Mouse (Mus musculus) heart, adult 11 months (tissue): ENCODE data around the gene Ccdc155.
A peak's percentile ranks its signal among the peaks of the same experiment; 100 is the strongest.

ENCODE experiments used
- DNase-seq: peaks from one replicate; pipeline ENCODE4 v3.0.0; 2022

The Ccdc155 gene

GRCm38 (mm10) chr7:45204380-45205143, at the start of gene Ccdc155:
Gene Ccdc155 (minus strand): TSS chr7:45204892.
- peak; percentile 99 for DNase-seq

GRCm38 (mm10) chr7:45253806-45254205, 49.1 kb upstream of the Ccdc155 start:
- DNase-seq = peak; percentile 61

GRCm38 (mm10) chr7:45247666-45248065, 43.0 kb upstream of the Ccdc155 start:
- DNase-seq = peak; percentile 62

- DNase-seq = no peak
Measured at GRCm38 (mm10) chr7:45241389-45241749, 36.7 kb upstream of the Ccdc155 start.

GRCm38 (mm10) chr7:45240633-45241388, 36.1 kb upstream of the Ccdc155 start, which contains the start of gene Slc6a16:
Gene Slc6a16 (plus strand): TSS chr7:45241085.
- peak; percentile 92 for DNase-seq

GRCm38 (mm10) chr7:45240109-45240508, 35.4 kb upstream of the Ccdc155 start:
- peak; percentile 46 for DNase-seq

GRCm38 (mm10) chr7:45238723-45239496, 34.2 kb upstream of the Ccdc155 start, which contains the start of gene Cd37:
Gene Cd37 (minus strand): TSS chr7:45239115.
- DNase-seq = peak; percentile 96

GRCm38 (mm10) chr7:45237747-45238699, 33.3 kb upstream of the Ccdc155 start:
- DNase-seq = peak; percentile 87

- DNase-seq = peak; percentile 92
Measured at GRCm38 (mm10) chr7:45235656-45236180, 31.0 kb upstream of the Ccdc155 start.

GRCm38 (mm10) chr7:45234922-45235571, 30.4 kb upstream of the Ccdc155 start:
- DNase-seq = peak; percentile 97

- DNase-seq = peak; percentile 91
Measured at GRCm38 (mm10) chr7:45234333-45234841, 29.7 kb upstream of the Ccdc155 start.

- peak; percentile 95 for DNase-seq
Measured at GRCm38 (mm10) chr7:45233580-45234332, 29.1 kb upstream of the Ccdc155 start.

GRCm38 (mm10) chr7:45232716-45233465, 28.2 kb upstream of the Ccdc155 start:
- peak; percentile 88 for DNase-seq

- DNase-seq = peak; percentile 85
Measured at GRCm38 (mm10) chr7:45231941-45232340, 27.2 kb upstream of the Ccdc155 start.

- peak; percentile 84 for DNase-seq
Measured at GRCm38 (mm10) chr7:45231192-45231591, 26.5 kb upstream of the Ccdc155 start.

GRCm38 (mm10) chr7:45229459-45230203, 24.9 kb upstream of the Ccdc155 start:
- peak; percentile 80 for DNase-seq

- no peak for DNase-seq
Measured at GRCm38 (mm10) chr7:45229046-45229445, 24.4 kb upstream of the Ccdc155 start.

GRCm38 (mm10) chr7:45228548-45228947, 23.9 kb upstream of the Ccdc155 start:
- peak; percentile 78 for DNase-seq

- peak; percentile 74 for DNase-seq
Measured at GRCm38 (mm10) chr7:45226421-45226820, 21.7 kb upstream of the Ccdc155 start.
